Mouse (Mus musculus) liver, adult 2 months (tissue): Measurements from ENCODE around the gene Synm.

Source experiments
- CTCF ChIP-seq: fragments of 200-500 bp; IDR thresholded peaks from 2 replicates; pipeline ENCODE4 v1.5.1; 2011; ENCODE audit warnings: low read depth, low read length, control low read depth
- POLR2A ChIP-seq: fragments of 200-500 bp; IDR thresholded peaks from 2 replicates; pipeline ENCODE4 v1.6.1; 2011; ENCODE audit warnings: low read length, control low read depth; ENCODE audit not compliant: insufficient read depth; ENCODE audit errors: extremely low read depth

GRCm38 (mm10) chr7:67701252-67701914 is 58.2 kb downstream of the Synm start:
- TF ChIP-seq CTCF (no peak), POLR2A (no peak)
